Mouse (Mus musculus) brown adipose tissue, adult 24 weeks (tissue): ENCODE measurements around the gene Kif11. TPM values are rescaled to one million over a fixed set of nuclear protein-coding genes. Genes with fewer than 3 reads are reported as not detected.

Experiments
- H3K27ac ChIP-seq: fragments of 200-500 bp; replicated peaks from 2 replicates; pipeline ENCODE4 v1.5.1; 2012; ENCODE audit warnings: low read depth, mild to moderate bottlenecking, low read length
- H3K4me1 ChIP-seq: fragments of 200-500 bp; 2 replicates; pipeline ENCODE4 v1.6.1; 2012; ENCODE audit warnings: low read length, mixed read lengths; ENCODE audit not compliant: control insufficient read depth, insufficient read depth, insufficient read length
- H3K4me3 ChIP-seq: fragments of 200-500 bp; 2 replicates; pipeline ENCODE4 v1.5.1; 2012; ENCODE audit warnings: low read depth, mild to moderate bottlenecking, low read length, moderate library complexity; ENCODE audit not compliant: insufficient read depth
- polyA plus RNA-seq: library from polyadenylated mRNA; stranded (reverse); fragments of >200 nt; gene quantifications from 2 replicates; pipeline ENCODE4 v1.2.4, GENCODE M21; 2012; ENCODE audit not compliant: missing spikeins, insufficient read depth, insufficient read length

The Kif11 gene
- polyA plus RNA-seq, 1 experiment = 0.20 TPM

GRCm38 (mm10) chr19:37431139-37431756 lies 55.0 kb downstream of the Kif11 start:
- H3K4me3 ChIP-seq = no peak overlapping the region
- H3K27ac ChIP-seq = no peak overlapping the region
- H3K4me1 ChIP-seq = no peaks in the 10 kb centered on the region

DNA sequence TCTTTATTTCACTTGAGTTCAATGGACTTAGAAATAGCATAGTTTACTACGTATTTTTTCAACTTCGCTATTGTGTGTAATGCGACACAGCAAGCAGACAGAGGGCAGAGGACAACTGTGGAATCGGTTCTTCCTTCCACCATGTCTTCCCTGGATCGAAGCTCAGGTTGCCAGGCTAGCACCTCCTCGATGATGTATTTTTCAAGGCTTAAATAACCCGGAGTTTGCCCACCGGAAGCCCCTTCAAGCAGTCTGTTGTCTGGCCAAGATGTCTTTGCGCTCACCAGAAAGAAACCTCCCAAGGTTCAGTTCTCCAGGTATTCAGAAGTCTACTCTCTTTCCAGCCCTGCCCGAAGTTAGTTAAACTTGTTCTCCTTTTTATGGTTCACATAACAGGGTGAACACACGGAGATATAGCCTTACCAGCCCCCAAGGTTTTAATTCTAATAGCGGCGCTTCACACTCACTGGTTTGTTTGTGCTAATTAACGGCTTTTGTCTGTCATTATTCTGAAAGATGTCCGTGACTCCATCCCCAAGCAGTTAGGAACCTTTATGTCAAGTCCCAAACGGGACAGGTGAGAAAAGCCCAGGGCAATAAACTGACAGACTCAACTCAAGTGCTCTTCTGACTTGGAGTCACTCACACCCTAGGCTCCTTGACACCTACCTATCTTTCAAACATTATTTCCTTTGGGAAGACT lies 56.8 kb downstream of the Kif11 start:
- Histone ChIP-seq H3K4me1 (peaks cover 7% of the 10 kb centered on the region), H3K27ac (no peak overlapping the region), H3K4me3 (no peak overlapping the region)

DNA sequence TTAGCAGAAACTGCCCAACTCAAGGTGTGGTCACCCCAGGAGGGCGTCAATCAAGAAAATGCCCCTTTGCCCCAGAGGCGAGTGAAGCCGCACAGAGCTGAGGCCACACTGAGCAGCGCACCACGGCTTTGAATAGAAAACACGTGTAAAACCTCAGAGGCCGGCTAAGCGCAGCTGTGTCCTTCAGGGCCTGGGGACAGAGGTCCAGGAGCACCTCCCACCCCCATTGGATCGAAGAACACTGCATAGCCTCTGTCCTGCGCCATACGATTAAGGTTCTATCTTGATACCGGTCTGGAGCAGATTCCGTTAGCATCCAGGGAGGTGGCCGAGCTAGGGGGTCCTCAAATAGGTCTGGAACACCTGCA lies 57.7 kb downstream of the Kif11 start:
- no peak overlapping the region for H3K27ac ChIP-seq
- H3K4me3 ChIP-seq = peak overlapping the region; percentile 63
- peaks cover 7% of the 10 kb centered on the region for H3K4me1 ChIP-seq

DNA sequence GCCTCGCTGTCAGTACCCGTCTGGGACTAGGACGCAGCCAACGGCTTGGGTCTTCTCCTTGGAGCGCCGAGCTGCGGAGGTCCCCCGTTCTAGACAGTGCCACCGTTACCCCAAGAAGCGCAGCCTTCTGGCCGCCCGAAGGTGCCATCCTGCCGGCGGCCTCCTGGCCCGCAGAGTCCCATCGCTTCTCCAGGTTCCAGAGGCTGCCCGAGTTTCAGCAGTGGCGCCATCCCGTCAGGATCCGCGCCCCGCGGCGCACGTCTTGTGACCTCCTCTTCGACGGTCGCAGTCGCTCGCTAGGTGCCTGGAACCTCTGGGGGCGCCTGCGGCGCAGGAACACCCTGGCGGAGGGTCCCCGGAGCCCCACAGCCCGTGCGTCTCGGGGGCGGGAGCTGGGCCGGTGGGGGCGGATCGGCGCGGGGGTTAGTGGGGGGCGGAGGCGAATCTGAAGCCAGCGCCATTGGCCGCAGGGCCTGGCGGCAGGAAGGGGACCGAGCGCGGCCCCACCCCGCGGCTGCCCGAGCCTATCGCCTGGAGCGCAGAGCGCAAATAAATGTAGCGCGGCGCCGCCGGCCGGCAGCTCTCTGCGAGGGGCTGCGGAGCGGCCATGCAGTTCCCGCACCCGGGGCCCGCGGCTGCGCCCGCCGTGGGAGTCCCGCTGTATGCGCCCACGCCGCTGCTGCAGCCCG lies 58.2 kb downstream of the Kif11 start, which contains the start of gene Hhex:
Hhex (plus strand) TSS at position 548 of the 689 bp plus-strand sequence.
- Histone ChIP-seq H3K4me1 (peaks cover 7% of the 10 kb centered on the region), H3K4me3 (peak within 1 kb of the TSS; percentile 71), H3K27ac (peak within 1 kb of the TSS; percentile 78)

DNA sequence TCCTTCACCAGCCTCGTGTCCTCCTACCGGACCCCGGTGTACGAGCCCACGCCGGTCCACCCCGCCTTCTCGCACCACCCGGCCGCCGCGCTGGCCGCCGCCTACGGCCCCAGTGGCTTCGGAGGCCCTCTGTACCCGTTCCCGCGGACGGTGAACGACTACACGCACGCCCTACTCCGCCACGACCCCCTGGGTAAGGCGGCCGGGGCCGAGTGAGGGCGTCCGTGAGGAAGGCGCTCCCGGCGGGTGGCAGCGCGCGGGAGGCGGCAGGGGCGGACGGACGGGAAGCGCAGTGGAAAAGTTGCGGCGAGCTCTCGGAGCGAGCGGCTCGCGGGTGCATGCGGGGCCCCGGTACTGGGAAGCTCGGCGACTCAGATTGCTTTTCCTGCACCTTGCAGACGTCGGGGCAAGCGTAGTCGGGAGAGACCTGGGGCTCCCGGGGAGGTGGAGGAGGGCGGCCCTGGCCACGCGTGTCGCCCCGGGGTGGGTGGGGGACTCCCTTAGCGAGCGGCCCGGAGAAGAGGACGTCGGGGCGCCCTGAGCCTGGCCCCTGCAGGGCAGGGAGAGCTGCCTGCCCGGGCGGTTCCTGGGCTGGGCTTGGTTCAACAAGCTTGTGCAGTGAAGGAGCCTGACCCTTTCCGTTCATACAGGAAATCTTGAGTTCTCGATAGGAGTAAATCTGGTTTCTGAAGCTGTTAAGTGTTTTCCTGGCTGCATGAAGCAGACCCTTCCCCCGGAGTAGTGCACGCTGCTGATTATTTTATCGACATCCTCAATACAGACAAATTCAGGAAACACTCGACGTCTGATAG lies 59.0 kb downstream of the Kif11 start:
- Histone ChIP-seq H3K4me1 (peaks cover 7% of the 10 kb centered on the region), H3K4me3 (peak overlapping the region; percentile 71), H3K27ac (peak overlapping the region; percentile 78)

- peaks cover 7% of the 10 kb centered on the region for H3K4me1 ChIP-seq
- peak overlapping the region; percentile 78 for H3K27ac ChIP-seq
- peak overlapping the region; percentile 71 for H3K4me3 ChIP-seq
These were observed 59.6 kb downstream of the Kif11 start for GRCm38 (mm10) chr19:37435853-37436174.

DNA sequence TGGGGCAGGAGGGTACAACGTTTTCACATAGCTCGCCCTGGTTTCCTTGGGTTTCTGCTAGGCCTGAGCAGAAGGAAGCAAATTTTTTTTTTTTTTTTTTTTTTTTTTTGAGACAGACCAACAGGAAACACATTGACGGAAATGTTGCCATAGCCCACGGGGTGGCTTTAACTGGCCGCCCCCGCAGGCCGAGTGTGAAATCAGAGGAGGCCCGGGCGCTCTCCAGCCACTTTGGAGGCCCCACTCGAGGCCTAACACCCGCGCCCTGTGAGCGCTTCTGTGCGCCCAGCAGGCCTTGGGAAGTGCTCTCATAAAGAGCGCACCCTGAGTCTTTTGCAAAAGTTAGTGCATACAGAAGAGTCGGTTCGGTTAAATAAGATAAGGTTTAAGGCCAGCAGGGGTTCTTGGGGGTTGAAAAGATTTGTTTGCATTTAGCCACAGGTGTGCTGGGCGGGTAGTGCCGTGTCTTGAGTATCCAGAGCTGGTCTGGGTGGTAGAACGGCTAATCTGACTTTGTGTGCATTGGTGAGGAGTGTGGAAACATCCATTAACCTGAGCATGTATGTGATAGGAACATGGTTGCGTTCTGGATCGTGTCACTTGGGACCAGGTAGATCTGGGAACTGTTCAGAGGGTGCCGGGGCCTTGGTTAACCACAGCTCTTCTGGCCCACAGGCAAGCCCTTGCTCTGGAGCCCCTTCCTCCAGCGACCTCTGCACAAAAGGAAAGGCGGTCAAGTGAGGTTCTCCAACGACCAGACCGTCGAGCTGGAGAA lies 60.5 kb downstream of the Kif11 start:
- H3K4me3 ChIP-seq = peak overlapping the region; percentile 71
- peaks cover 7% of the 10 kb centered on the region for H3K4me1 ChIP-seq
- H3K27ac ChIP-seq = peak overlapping the region; percentile 78; the same call in 1 of the 2 replicates

DNA sequence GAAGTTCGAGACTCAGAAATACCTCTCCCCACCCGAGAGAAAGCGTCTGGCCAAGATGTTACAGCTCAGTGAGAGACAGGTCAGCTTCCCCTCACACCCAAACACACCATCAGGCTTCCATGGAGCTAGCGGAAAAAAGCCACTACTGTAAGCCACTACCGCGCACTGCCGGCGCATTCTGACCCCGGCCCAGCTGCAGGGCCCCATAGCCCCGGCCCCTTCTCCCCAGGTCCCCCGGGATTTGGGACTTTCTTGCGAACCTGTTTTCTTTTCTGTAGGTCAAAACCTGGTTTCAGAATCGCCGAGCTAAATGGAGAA lies 61.0 kb downstream of the Kif11 start:
- peaks cover 7% of the 10 kb centered on the region for H3K4me1 ChIP-seq
- H3K4me3 ChIP-seq = peak overlapping the region; percentile 71
- no peak overlapping the region for H3K27ac ChIP-seq

- Histone ChIP-seq H3K4me3 (no peak overlapping the region), H3K27ac (no peak overlapping the region), H3K4me1 (peaks cover 7% of the 10 kb centered on the region)
These were observed 64.0 kb downstream of the Kif11 start for GRCm38 (mm10) chr19:37440181-37440580.

DNA sequence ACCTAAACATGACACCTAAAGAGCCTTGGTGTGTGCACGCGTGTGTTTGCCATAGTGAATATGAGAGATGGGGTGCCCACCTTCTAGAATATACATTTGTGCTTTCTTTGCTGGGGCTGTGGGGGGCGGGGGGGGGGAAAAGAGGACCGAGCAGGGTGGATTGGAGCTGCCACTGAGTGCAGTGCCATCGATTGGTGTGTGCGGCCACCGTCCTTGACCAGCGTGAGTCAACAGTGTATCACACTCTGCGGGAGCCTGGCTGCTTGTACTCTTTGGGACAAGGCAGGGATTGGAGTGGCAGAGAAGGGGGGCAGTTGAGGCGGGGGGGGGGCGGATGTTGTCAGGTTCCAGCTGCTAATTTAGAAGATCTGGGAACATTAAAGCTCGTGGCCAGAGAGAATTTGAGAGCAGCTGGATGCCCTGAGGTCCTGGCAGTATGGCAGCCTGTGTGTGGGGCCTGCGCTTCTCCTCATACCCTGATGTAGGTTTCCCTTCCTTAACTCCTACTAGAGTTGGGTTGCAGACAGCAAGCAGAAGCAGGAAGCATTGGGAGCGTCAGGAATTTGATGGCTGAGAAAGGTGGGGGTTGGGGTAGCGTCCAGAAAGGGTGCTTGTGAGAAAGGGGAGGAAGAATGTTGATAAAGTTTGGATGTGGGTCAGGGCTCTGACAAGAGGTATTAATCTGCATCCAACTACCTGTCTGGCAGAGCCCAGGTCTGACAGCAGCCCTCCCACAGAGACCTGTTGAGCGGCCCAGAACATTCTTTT lies 64.7 kb downstream of the Kif11 start:
- no peak overlapping the region for H3K4me3 ChIP-seq
- H3K27ac ChIP-seq = no peak overlapping the region
- H3K4me1 ChIP-seq = peaks cover 7% of the 10 kb centered on the region

DNA sequence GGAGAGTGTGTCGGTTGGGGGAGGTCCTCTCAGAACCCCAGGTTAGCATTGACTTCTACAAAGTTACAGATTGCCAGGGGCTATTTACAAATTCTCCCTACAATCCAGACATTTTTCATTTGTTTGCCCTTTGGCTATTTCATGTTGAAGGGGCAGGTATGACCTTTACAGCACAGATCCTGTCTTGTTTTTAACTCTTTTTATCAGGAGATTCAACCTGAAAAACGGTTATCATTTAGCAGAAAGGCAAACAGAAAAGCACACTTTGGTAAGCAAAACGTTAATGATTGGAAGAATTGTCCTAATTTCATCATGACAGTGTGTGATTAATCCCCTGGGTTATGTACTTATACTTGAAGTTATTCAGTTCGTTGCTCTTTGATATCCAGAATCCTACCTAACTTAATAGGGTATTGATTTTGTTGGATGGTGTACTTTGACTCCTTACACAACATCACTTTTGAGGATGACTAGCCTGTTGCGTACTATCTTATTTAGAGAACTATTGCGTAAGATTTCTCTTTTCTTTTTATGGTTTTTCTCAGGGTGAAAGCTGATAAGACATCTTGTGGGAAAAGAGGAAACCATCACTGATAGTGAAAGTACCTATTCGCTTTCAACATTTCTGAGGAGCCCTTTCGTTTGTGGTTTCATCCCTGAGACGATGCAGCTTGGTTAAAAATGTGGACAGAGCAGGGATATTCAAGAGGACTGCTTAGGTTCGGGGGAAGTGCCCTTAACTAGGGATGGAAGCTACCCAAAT lies 66.5 kb downstream of the Kif11 start:
- H3K4me1 ChIP-seq = no peaks in the 10 kb centered on the region
- no peak overlapping the region for H3K4me3 ChIP-seq
- H3K27ac ChIP-seq = no peak overlapping the region

DNA sequence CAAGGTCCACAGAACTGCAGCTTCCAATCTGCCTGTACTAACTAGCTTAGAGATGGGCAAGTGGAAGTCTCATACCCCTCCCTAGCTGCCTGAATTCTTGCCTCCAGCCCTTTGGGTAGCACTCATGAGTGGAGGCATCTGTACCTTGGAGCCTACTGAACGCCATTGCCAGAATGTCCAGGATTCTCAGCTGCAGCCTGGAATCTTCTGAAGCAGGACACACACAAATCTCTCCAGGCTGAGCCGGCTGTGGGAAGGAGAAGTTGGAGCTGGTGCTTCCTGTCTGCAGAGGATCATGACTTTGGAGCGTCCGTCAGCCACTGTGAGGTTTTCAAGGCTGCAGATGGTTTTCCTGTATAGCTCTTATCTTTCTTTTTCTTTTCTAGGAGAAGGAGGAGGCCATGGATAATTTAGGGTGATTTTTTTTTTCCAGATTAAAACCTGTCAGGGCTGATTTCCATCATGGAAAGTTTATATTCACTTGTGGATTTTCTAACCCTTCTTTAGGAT lies 67.5 kb downstream of the Kif11 start:
- H3K27ac ChIP-seq = no peak overlapping the region
- no peak overlapping the region for H3K4me3 ChIP-seq
- no peaks in the 10 kb centered on the region for H3K4me1 ChIP-seq

GRCm38 (mm10) chr19:37448212-37448611 lies 72.0 kb downstream of the Kif11 start:
- H3K4me3 ChIP-seq = peak overlapping the region; percentile 38
- H3K4me1 ChIP-seq = no peaks in the 10 kb centered on the region
- no peak overlapping the region for H3K27ac ChIP-seq
